Mouse (Mus musculus) thymus, adult 18-20 months (tissue): Measurements from ENCODE around the gene Ak5.

Experiments
- DNase-seq, 2 experiments: peaks; one replicate each; pipeline ENCODE4 v3.0.0; 2022; ENCODE audit warnings: mixed read lengths in 2 of 2

Ak5 gene

DNA sequence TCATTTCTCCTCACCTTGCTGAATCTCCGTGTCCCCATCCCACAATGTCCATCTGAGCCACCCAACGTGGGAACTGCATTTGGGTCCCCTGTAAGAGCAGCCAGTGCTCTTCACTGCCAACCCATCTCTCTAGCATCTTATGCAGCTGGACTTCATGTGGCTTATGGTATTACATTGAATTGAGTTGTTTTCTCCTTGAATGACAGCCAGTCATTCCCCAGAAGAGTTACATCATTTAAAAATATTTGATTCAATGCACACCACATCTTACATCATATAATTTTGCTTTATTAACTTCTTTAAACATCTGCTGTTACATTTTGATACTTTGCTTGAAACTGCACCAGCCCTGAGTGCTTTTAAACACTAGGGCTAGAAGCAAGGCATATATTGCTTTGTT, 106.5 kb downstream of the Ak5 start:
- DNase-seq, result no peak

- DNase-seq, result no peak
These were observed 108.9 kb downstream of the Ak5 start for GRCm38 (mm10) chr3:152559295-152559694.

GRCm38 (mm10) chr3:152558106-152558505, 110.1 kb downstream of the Ak5 start:
- no peak for DNase-seq

GRCm38 (mm10) chr3:152557659-152558058, 110.5 kb downstream of the Ak5 start:
- DNase-seq, result no peak

- DNase-seq, result no peak
These were observed 111.2 kb downstream of the Ak5 start for GRCm38 (mm10) chr3:152556919-152557318.

- no peak for DNase-seq
These were observed 111.7 kb downstream of the Ak5 start for GRCm38 (mm10) chr3:152556435-152556834.

DNA sequence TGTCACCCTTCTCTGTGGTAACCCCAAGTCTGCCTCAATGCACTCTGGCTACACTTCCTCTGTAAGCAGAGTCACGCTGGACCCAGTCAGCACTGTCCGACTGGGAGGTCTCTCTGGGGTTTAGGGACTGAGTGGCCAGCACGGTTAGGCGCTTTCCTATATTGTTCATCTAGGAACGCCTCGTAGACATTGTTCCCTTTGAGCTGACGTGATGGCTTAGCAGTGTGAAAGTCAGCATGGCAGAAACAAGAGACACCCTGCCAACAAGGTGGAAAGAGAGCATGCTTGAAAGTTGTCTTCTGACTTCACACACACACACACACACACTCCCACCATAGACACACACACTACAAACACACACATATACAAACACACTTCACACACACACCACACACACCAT, 112.9 kb downstream of the Ak5 start:
- DNase-seq, result no peak

GRCm38 (mm10) chr3:152554366-152554765, 113.8 kb downstream of the Ak5 start:
- DNase-seq, result no peak

DNA sequence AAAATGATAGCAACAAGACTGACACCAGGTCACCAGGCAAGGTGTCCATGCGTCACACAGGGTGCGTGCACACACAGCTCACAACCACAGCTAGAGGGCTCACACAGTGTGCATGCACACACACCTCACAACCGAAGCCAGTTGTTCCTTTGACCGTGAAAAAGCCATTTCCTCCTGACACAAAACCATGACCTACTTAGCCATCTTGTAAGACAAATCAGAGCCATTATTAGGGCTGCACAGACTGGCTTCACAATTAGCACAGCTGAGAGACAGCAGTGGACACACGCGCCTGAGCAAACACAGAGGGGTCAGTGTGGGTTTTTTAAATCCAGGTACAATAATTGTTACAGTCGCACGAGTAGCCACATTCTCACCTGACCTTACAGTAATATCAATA, 115.5 kb downstream of the Ak5 start:
- no peak for DNase-seq

DNA sequence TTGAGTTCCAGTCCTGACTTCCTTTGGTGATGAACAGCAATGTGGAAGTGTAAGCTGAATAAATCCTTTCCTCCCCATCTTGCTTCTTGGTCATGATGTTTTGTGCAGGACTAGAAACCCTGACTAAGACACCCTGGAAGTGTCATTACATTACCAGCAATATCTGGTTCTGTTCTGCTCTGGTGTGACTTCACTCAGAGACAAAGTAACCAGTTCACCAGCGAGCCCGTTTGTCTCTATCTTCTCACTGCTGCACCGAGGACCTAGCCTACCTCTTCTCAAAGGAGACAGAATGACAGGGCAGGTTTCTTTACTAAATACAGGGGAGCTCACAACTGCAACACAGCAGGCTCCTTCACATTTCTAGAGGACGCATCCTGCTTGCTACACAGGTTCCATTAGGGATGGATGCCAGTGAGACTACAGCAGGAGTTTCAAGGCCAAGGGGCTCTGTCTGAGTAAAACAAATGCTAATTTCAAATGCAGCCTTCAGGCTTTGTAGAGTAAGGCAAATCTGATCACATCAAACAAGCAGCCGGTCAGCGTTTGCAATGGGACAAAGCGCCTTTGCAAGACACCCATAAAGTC, 117.5 kb downstream of the Ak5 start:
- no peak for DNase-seq

DNA sequence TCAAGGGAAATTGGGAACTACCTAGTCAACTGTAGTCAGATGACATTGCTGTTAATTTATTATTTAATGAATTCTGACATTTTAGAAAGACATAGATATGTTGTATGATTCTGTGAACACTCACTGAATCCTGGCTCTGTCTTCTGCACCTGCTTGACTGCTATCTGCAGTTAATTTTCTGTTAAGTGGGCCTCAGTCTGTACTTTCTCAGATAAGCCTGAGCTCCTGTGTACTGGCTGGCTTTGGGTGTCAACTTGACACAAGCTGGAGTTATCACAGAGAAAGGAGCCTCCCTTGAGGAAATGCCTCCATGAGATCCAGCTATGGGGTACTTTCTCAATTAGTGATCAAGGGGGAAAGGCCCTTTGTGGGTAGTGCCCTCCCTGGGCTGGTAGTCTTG, 118.1 kb downstream of the Ak5 start:
- no peak for DNase-seq

DNA sequence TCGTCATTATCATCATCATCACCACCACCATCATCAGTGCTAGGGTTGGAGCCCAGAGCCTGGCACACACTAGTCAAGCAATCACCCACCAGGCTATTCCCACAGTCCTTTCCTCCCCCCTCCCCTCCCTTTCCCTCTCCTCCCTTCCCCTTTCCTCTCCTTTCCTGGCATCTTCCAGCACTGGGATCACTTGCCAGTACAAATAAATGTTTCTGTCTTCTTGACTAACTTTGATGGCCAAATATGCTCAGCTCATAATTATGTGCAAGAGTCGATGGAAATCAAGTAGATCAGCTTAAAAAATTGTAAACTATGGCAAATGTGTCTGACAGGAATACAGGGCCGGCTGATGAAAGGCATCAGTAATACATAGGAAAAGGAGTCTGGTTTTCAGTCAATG, 123.2 kb downstream of the Ak5 start:
- DNase-seq, result no peak

- DNase-seq, result no peak
These were observed 125.9 kb downstream of the Ak5 start for GRCm38 (mm10) chr3:152542298-152542697.

- no peak for DNase-seq
These were observed 137.8 kb downstream of the Ak5 start for GRCm38 (mm10) chr3:152530344-152530743.

DNA sequence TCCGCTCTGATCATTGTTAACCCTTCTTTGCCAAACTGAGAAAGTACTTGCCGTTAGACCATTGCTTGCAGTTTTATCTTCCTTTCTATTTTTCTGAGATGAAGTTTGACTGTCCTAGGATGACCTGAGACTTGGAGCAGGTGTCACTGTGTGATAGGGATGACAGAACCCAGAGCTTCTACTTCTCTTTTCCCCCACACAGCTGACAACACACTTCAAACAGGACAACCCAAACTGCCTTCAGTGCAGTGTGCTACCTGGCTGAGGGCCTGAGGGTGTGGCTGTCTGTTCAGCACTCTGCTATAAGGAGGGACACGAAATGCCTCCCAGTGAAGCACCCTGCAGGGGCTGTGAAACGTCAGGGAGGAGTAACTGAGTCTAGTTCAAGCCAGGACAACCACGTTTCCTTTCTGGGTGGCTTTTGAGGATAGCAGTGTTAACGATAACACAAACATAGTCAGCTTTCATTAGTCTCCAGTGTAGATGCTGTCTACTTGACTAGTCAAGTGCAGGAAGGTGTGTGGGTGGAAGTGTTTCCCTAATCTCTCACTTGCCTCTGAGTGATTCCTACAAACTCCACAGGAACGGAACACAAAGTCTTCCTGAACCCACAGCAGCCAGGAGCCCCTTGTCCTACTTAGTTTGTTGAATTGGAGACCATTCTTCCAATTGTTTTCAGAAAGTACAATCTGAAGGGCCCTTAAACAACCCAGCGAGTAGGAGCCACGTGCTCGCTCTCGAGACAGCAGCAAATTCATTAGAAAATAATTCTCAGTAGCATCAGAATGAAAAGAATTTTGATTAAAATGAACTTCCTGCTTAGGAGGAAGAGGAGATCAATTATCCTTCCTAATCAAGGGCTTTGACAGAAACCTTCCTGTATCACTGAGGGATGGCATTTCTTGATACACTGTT, 138.8 kb downstream of the Ak5 start:
- no peak for DNase-seq

- DNase-seq, result no peak
These were observed 141.4 kb downstream of the Ak5 start for GRCm38 (mm10) chr3:152526721-152527120.

GRCm38 (mm10) chr3:152523315-152523638, 144.9 kb downstream of the Ak5 start:
- no peak for DNase-seq

GRCm38 (mm10) chr3:152522634-152523314, 145.4 kb downstream of the Ak5 start:
- peak; percentile 21 to 64 for DNase-seq

DNA sequence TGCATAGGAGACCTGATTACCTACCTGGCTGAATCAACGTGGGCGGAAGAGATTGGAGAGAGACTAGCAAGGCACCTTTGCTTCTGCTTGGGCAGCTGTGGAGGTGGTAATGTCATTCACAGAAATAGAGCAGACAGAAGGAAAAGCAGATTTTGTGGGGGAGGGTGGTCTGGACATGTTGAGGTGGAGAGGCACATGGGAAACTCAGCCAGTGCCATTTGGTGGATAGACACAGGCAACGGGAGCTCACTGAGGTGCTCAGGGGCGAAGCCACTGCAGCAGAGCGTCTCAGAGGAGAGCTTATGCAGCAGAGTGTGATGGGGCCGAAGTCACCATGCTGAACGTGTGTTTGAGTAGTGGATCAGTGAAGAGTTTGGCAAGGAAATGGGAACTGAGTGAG, 147.1 kb downstream of the Ak5 start:
- DNase-seq, result no peak

- no peak for DNase-seq
These were observed 148.1 kb downstream of the Ak5 start for GRCm38 (mm10) chr3:152520074-152520473.

DNA sequence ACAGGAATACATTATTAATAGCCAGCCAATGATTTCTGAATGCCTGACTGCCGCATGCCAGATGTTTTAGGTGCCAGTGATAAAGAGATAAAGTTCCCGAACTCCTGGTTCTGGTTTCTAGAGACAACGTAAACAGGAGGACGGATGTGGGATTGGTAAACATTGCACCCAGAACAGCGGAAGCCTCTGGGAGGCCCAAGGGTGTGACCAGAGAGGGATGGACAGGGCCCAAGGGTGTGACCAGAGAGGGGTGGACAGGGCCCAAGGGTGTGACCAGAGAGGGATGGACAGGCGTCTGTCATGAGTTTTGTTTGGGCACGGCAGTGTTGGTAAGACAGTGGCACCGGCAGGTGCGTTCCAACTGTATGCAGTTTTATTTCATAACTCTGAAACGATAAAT, 148.6 kb downstream of the Ak5 start:
- no peak for DNase-seq

DNA sequence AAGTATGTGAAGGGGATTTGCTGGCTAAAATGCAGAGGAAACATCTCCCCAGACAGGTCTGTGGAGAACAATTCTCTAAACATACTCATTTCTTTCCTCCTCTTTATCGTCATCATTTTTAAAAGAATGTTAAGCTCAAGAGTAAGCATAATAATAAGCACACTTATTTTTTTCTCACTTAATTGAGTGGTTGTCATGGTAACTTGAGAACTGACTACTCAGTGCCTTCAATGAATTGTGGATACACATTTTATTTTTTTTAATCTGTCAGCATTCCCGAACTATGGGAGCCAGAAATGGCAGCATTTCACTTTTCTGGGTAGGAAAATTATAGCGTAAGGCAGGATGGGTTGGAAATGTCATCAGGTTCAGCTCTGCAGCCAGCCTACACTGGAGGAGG, 151.6 kb downstream of the Ak5 start:
- no peak for DNase-seq

DNA sequence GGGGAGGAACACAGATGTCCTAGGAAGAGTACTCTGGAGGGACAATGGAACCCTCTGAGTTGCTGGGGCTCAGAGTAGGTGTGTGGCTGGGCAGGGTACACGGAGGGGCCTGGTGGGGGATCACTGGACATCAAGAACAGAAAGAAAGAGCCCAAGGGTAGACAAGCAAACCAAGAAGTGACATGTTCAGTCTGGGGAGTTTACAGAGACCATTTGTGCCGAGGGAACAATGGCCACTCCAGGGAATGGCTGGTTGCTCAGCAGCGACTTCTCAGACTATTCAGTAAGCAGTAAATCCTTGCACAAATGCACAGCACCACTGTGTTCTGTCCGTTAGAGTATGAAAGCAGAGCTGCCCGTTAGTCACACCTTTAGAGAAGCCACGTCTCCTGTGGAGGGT, 152.2 kb downstream of the Ak5 start:
- DNase-seq, result no peak

GRCm38 (mm10) chr3:152512517-152512916, 155.6 kb downstream of the Ak5 start:
- no peak for DNase-seq
